Mouse (Mus musculus): Measurements from ENCODE around the gene Slfn14. TPM values are rescaled to one million over a fixed set of nuclear protein-coding genes. Genes with fewer than 3 reads are reported as not detected.
"Not testable (repeated sequence)": the region's sequence is repeated elsewhere in the genome, so short reads cannot be mapped to it uniquely, and the experiment has no call there.

Gene Slfn14
- polyA plus RNA-seq (2014; fragmentation: Nextera tagmentation; extraction: Ambion mirVana), result 0.15 and 0.32 TPM in 2 replicates

- no peaks in the 10 kb centered on the region for H3K36me3 ChIP-seq (ENCODE audit: control insufficient read depth, insufficient read depth, low read length)
- ATAC-seq (ENCODE audit: insufficient number of reproducible peaks, insufficient read depth, low FRiP score, low read depth), result no peak
- 0 out of 4 replicates have a peak, but pooled peaks cover 0 to 2% of the 10 kb centered on the region in 2 experiments for H3K4me1 ChIP-seq (ENCODE audit: control insufficient read depth in 2 of 2, insufficient read depth in 2 of 2, low read length in 2 of 2)
- no peaks in the 10 kb centered on the region for H3K27me3 ChIP-seq (ENCODE audit: control insufficient read depth, insufficient read depth, low read length)
- no peak within 1 kb of the TSS for H3K4me2 ChIP-seq (ENCODE audit: low read length)
- H3K9ac ChIP-seq (ENCODE audit: low read length), result no peak within 1 kb of the TSS
- 52% methylated on average over 1 of the region's 1 CpGs for WGBS
- H3K4me3 ChIP-seq (ENCODE audit: control insufficient read depth in 1 of 2, insufficient read depth in 1 of 2, low read depth in 1 of 2, low read length in 2 of 2), result no peak within 1 kb of the TSS
- H3K9me3 ChIP-seq (ENCODE audit: control insufficient read depth, low read length), result no peaks in the 10 kb centered on the region
- no peak within 1 kb of the TSS for H3K27ac ChIP-seq (replicated peaks in 1 of 2; ENCODE audit: control insufficient read depth in 1 of 2, insufficient read depth in 1 of 2, low read depth in 2 of 2, low read length in 2 of 2)
These were observed at the start of gene Slfn14 for GRCm38 (mm10) chr11:83286566-83286965. Gene Slfn14 (minus strand): TSS chr11:83286726.

GRCm38 (mm10) chr11:83335826-83336225, 49.3 kb upstream of the Slfn14 start:
- Histone ChIP-seq H3K4me3 (ENCODE audit: control insufficient read depth in 1 of 2, insufficient read depth in 1 of 2, low read depth in 1 of 2, low read length in 2 of 2) (no peak overlapping the region), H3K27ac (replicated peaks in 1 of 2; ENCODE audit: control insufficient read depth in 1 of 2, insufficient read depth in 1 of 2, low read depth in 2 of 2, low read length in 2 of 2) (no peak overlapping the region), H3K9me3 (ENCODE audit: control insufficient read depth, low read length) (no peaks in the 10 kb centered on the region), H3K36me3 (ENCODE audit: control insufficient read depth, insufficient read depth, low read length) (peaks cover 79% of the 10 kb centered on the region), H3K9ac (ENCODE audit: low read length) (no peak overlapping the region), H3K27me3 (ENCODE audit: control insufficient read depth, insufficient read depth, low read length) (no peaks in the 10 kb centered on the region), H3K4me2 (ENCODE audit: low read length) (no peak overlapping the region), H3K4me1 (ENCODE audit: control insufficient read depth in 2 of 2, insufficient read depth in 2 of 2, low read length in 2 of 2) (no peaks in the 10 kb centered on the region)
- 85% methylated on average over 7 of the region's 7 CpGs for WGBS
- ATAC-seq (ENCODE audit: insufficient number of reproducible peaks, insufficient read depth, low FRiP score, low read depth), result no peak

- Histone ChIP-seq H3K4me1 (ENCODE audit: control insufficient read depth in 2 of 2, insufficient read depth in 2 of 2, low read length in 2 of 2) (no peaks in the 10 kb centered on the region), H3K27ac (replicated peaks in 1 of 2; ENCODE audit: control insufficient read depth in 1 of 2, insufficient read depth in 1 of 2, low read depth in 2 of 2, low read length in 2 of 2) (no peak overlapping the region), H3K9me3 (ENCODE audit: control insufficient read depth, low read length) (no peaks in the 10 kb centered on the region), H3K27me3 (ENCODE audit: control insufficient read depth, insufficient read depth, low read length) (no peaks in the 10 kb centered on the region), H3K4me3 (ENCODE audit: control insufficient read depth in 1 of 2, insufficient read depth in 1 of 2, low read depth in 1 of 2, low read length in 2 of 2) (no peak overlapping the region), H3K4me2 (ENCODE audit: low read length) (no peak overlapping the region), H3K36me3 (ENCODE audit: control insufficient read depth, insufficient read depth, low read length) (peaks cover 77% of the 10 kb centered on the region), H3K9ac (ENCODE audit: low read length) (no peak overlapping the region)
- ATAC-seq (ENCODE audit: insufficient number of reproducible peaks, insufficient read depth, low FRiP score, low read depth), result no peak
- WGBS, result 59% methylated on average over 3 of the region's 3 CpGs
These were observed 40.9 kb upstream of the Slfn14 start for GRCm38 (mm10) chr11:83327427-83327826.

GRCm38 (mm10) chr11:83326692-83327091, 40.2 kb upstream of the Slfn14 start:
- H3K4me3 ChIP-seq (ENCODE audit: control insufficient read depth in 1 of 2, insufficient read depth in 1 of 2, low read depth in 1 of 2, low read length in 2 of 2); ATAC-seq (ENCODE audit: insufficient number of reproducible peaks, insufficient read depth, low FRiP score, low read depth); H3K27me3 ChIP-seq (ENCODE audit: control insufficient read depth, insufficient read depth, low read length); H3K4me1 ChIP-seq (ENCODE audit: control insufficient read depth in 2 of 2, insufficient read depth in 2 of 2, low read length in 2 of 2); H3K4me2 ChIP-seq (ENCODE audit: low read length); H3K27ac ChIP-seq (replicated peaks in 1 of 2; ENCODE audit: control insufficient read depth in 1 of 2, insufficient read depth in 1 of 2, low read depth in 2 of 2, low read length in 2 of 2); H3K9me3 ChIP-seq (ENCODE audit: control insufficient read depth, low read length); H3K9ac ChIP-seq (ENCODE audit: low read length): not testable (repeated sequence)
- 88% methylated on average over 3 of the region's 3 CpGs for WGBS
- H3K36me3 ChIP-seq (ENCODE audit: control insufficient read depth, insufficient read depth, low read length), result peaks cover 83% of the 10 kb centered on the region

- no peak for ATAC-seq (ENCODE audit: insufficient number of reproducible peaks, insufficient read depth, low FRiP score, low read depth)
- 69% methylated on average over 4 of the region's 4 CpGs for WGBS
- no peaks in the 10 kb centered on the region for H3K9me3 ChIP-seq (ENCODE audit: control insufficient read depth, low read length)
These were observed 32.5 kb upstream of the Slfn14 start for GRCm38 (mm10) chr11:83319048-83319447.

GRCm38 (mm10) chr11:83312471-83312870, 25.9 kb upstream of the Slfn14 start:
- WGBS, result 87% methylated on average over 5 of the region's 5 CpGs
- H3K36me3 ChIP-seq (ENCODE audit: control insufficient read depth, insufficient read depth, low read length), result peaks cover 44% of the 10 kb centered on the region

More at GRCm38 (mm10) chr11:83319048-83319447, 32.5 kb upstream of the Slfn14 start:
- H3K27ac ChIP-seq (replicated peaks in 1 of 2; ENCODE audit: control insufficient read depth in 1 of 2, insufficient read depth in 1 of 2, low read depth in 2 of 2, low read length in 2 of 2), result no peak overlapping the region
- H3K36me3 ChIP-seq (ENCODE audit: control insufficient read depth, insufficient read depth, low read length), result peaks cover 66% of the 10 kb centered on the region
- H3K4me3 ChIP-seq (ENCODE audit: control insufficient read depth in 1 of 2, insufficient read depth in 1 of 2, low read depth in 1 of 2, low read length in 2 of 2), result no peak overlapping the region
- H3K27me3 ChIP-seq (ENCODE audit: control insufficient read depth, insufficient read depth, low read length), result no peaks in the 10 kb centered on the region
- H3K9ac ChIP-seq (ENCODE audit: low read length), result no peak overlapping the region
- H3K4me2 ChIP-seq (ENCODE audit: low read length), result no peak overlapping the region
- no peaks in the 10 kb centered on the region for H3K4me1 ChIP-seq (ENCODE audit: control insufficient read depth in 2 of 2, insufficient read depth in 2 of 2, low read length in 2 of 2)

GRCm38 (mm10) chr11:83306700-83307253, 20.3 kb upstream of the Slfn14 start:
- no peak overlapping the region for H3K4me2 ChIP-seq (ENCODE audit: low read length)
- no peak overlapping the region for H3K27ac ChIP-seq (replicated peaks in 1 of 2; ENCODE audit: control insufficient read depth in 1 of 2, insufficient read depth in 1 of 2, low read depth in 2 of 2, low read length in 2 of 2)
- no peak for ATAC-seq (ENCODE audit: insufficient number of reproducible peaks, insufficient read depth, low FRiP score, low read depth)
- no peak overlapping the region for H3K9ac ChIP-seq (ENCODE audit: low read length)
- peaks cover 2 to 17% of the 10 kb centered on the region in 2 experiments for H3K4me1 ChIP-seq (ENCODE audit: control insufficient read depth in 2 of 2, insufficient read depth in 2 of 2, low read length in 2 of 2)
- H3K4me3 ChIP-seq (ENCODE audit: control insufficient read depth in 1 of 2, insufficient read depth in 1 of 2, low read depth in 1 of 2, low read length in 2 of 2), result no peak overlapping the region
- no peaks in the 10 kb centered on the region for H3K27me3 ChIP-seq (ENCODE audit: control insufficient read depth, insufficient read depth, low read length)
- peaks cover 23% of the 10 kb centered on the region for H3K36me3 ChIP-seq (ENCODE audit: control insufficient read depth, insufficient read depth, low read length)
- no peaks in the 10 kb centered on the region for H3K9me3 ChIP-seq (ENCODE audit: control insufficient read depth, low read length)
- 80% methylated on average over 4 of the region's 4 CpGs for WGBS

More at GRCm38 (mm10) chr11:83312471-83312870, 25.9 kb upstream of the Slfn14 start:
- Histone ChIP-seq H3K27me3 (ENCODE audit: control insufficient read depth, insufficient read depth, low read length) (no peaks in the 10 kb centered on the region), H3K27ac (replicated peaks in 1 of 2; ENCODE audit: control insufficient read depth in 1 of 2, insufficient read depth in 1 of 2, low read depth in 2 of 2, low read length in 2 of 2) (no peak overlapping the region), H3K4me3 (ENCODE audit: control insufficient read depth in 1 of 2, insufficient read depth in 1 of 2, low read depth in 1 of 2, low read length in 2 of 2) (no peak overlapping the region), H3K9ac (ENCODE audit: low read length) (no peak overlapping the region), H3K4me2 (ENCODE audit: low read length) (no peak overlapping the region), H3K9me3 (ENCODE audit: control insufficient read depth, low read length) (no peaks in the 10 kb centered on the region), H3K4me1 (ENCODE audit: control insufficient read depth in 2 of 2, insufficient read depth in 2 of 2, low read length in 2 of 2) (no peaks in the 10 kb centered on the region)
- ATAC-seq (ENCODE audit: insufficient number of reproducible peaks, insufficient read depth, low FRiP score, low read depth), result no peak

- no peaks in the 10 kb centered on the region for H3K9me3 ChIP-seq (ENCODE audit: control insufficient read depth, low read length)
- WGBS, result 86% methylated on average over 2 of the region's 2 CpGs
- no peak overlapping the region for H3K4me3 ChIP-seq (ENCODE audit: control insufficient read depth in 1 of 2, insufficient read depth in 1 of 2, low read depth in 1 of 2, low read length in 2 of 2)
- peaks cover 2 to 17% of the 10 kb centered on the region in 2 experiments for H3K4me1 ChIP-seq (ENCODE audit: control insufficient read depth in 2 of 2, insufficient read depth in 2 of 2, low read length in 2 of 2)
- H3K27ac ChIP-seq (replicated peaks in 1 of 2; ENCODE audit: control insufficient read depth in 1 of 2, insufficient read depth in 1 of 2, low read depth in 2 of 2, low read length in 2 of 2), result no peak overlapping the region
- no peaks in the 10 kb centered on the region for H3K27me3 ChIP-seq (ENCODE audit: control insufficient read depth, insufficient read depth, low read length)
- H3K36me3 ChIP-seq (ENCODE audit: control insufficient read depth, insufficient read depth, low read length), result peaks cover 15% of the 10 kb centered on the region
- H3K9ac ChIP-seq (ENCODE audit: low read length), result no peak overlapping the region
- no peak for ATAC-seq (ENCODE audit: insufficient number of reproducible peaks, insufficient read depth, low FRiP score, low read depth)
- peak overlapping the region; percentile 88; the same call in 1 of the 2 replicates for H3K4me2 ChIP-seq (ENCODE audit: low read length)
These were observed 18.0 kb upstream of the Slfn14 start for GRCm38 (mm10) chr11:83304485-83304884.
